Mouse (Mus musculus): ENCODE data around the gene Wfdc2. TPM values are rescaled to one million over a fixed set of nuclear protein-coding genes. Genes with fewer than 3 reads are reported as not detected.

The Wfdc2 gene
- polyA plus RNA-seq, 1 experiment from 2014 or later = 1.4 TPM

DNA sequence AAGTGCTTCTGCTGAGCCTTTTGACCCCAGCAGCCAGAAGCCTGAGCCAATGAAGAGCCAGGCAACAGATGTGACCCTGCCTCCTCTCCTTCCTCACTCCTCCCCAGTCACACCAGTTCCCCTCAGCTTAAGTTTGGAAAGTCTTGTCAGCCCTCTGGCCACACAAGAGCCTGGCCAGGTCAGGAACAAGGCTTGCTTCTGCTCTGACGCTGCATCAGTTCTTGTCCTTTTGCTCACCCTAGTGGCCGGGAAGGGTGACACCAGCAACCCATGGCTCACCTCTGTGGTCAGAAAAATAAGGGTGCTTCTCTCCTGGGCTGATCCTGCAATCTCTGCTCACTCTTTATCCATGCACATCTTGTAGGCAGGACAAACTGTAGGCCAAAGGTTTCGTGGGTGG, 41.4 kb upstream of the Wfdc2 start:
- Histone ChIP-seq H3K4me1 (replicated peaks; ENCODE audit: control insufficient read depth, insufficient read depth, low read length) (no peaks in the 10 kb centered on the region; the same call in 1 of the 2 replicates), H3K27ac (ENCODE audit: low read length) (no peak overlapping the region), H3K9me3 (ENCODE audit: control insufficient read depth, low read length) (no peaks in the 10 kb centered on the region), H3K4me2 (ENCODE audit: low read length) (no peak overlapping the region), H3K36me3 (ENCODE audit: control insufficient read depth, insufficient read depth) (no peaks in the 10 kb centered on the region), H3K27me3 (replicated peaks; ENCODE audit: control insufficient read depth, insufficient read depth, low read length) (no peaks in the 10 kb centered on the region), H3K4me3 (replicated peaks; ENCODE audit: low read length) (no peak overlapping the region), H3K9ac (replicated peaks; ENCODE audit: low read depth, low read length) (no peak overlapping the region)
- WGBS = 15% methylated on average over 3 of the region's 3 CpGs
- ATAC-seq = no peak

GRCm38 (mm10) chr2:164521841-164522240, 40.4 kb upstream of the Wfdc2 start:
- Histone ChIP-seq H3K27me3 (replicated peaks; ENCODE audit: control insufficient read depth, insufficient read depth, low read length) (no peaks in the 10 kb centered on the region), H3K4me3 (replicated peaks; ENCODE audit: low read length) (no peak overlapping the region), H3K27ac (ENCODE audit: low read length) (no peak overlapping the region), H3K9ac (replicated peaks; ENCODE audit: low read depth, low read length) (no peak overlapping the region), H3K4me2 (ENCODE audit: low read length) (peak overlapping the region; percentile 1; the same call in 1 of the 2 replicates), H3K36me3 (ENCODE audit: control insufficient read depth, insufficient read depth) (no peaks in the 10 kb centered on the region), H3K4me1 (replicated peaks; ENCODE audit: control insufficient read depth, insufficient read depth, low read length) (no peaks in the 10 kb centered on the region; the same call in 1 of the 2 replicates), H3K9me3 (ENCODE audit: control insufficient read depth, low read length) (no peaks in the 10 kb centered on the region)
- ATAC-seq = no peak
- 13% methylated on average over 11 of the region's 11 CpGs for WGBS

- no peak for ATAC-seq
- no peak overlapping the region for H3K4me2 ChIP-seq (ENCODE audit: low read length)
- no peak overlapping the region for H3K4me3 ChIP-seq (replicated peaks; ENCODE audit: low read length)
- no peak overlapping the region for H3K9ac ChIP-seq (replicated peaks; ENCODE audit: low read depth, low read length)
- H3K9me3 ChIP-seq (ENCODE audit: control insufficient read depth, low read length) = no peaks in the 10 kb centered on the region
- H3K4me1 ChIP-seq (replicated peaks; ENCODE audit: control insufficient read depth, insufficient read depth, low read length) = no peaks in the 10 kb centered on the region; the same call in 1 of the 2 replicates
- H3K27ac ChIP-seq (ENCODE audit: low read length) = no peak overlapping the region
- 23% methylated on average over 8 of the region's 8 CpGs for WGBS
- no peaks in the 10 kb centered on the region for H3K27me3 ChIP-seq (replicated peaks; ENCODE audit: control insufficient read depth, insufficient read depth, low read length)
- no peaks in the 10 kb centered on the region for H3K36me3 ChIP-seq (ENCODE audit: control insufficient read depth, insufficient read depth)
These were observed 39.9 kb upstream of the Wfdc2 start for GRCm38 (mm10) chr2:164522280-164522679.

DNA sequence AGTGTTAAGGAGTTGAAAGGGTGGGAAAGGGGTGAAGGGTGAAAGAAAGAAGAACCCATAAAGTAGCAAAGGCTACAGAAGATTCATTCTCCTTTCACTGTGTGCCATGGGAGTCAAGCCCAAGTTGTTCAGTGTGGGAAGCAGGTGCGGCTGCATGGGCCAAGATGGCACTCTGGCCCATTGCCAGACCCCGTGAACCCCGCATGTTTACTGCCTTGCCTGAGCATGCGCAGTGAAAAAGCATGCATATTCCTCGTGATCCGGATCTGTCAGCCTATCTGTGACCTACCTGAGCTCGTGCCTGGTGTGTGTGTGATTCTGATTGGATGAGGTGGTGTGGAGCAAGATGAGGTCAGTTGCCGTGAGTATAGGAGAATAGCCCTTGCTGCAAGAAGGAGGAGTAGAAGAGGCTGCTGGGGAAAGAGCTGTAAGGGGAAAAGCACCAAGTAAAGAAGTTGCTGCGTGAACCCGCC, 38.9 kb upstream of the Wfdc2 start:
- no peak overlapping the region for H3K27ac ChIP-seq (ENCODE audit: low read length)
- WGBS = 76% methylated on average over 10 of the region's 10 CpGs

GRCm38 (mm10) chr2:164528557-164528956, 33.7 kb upstream of the Wfdc2 start:
- Histone ChIP-seq H3K4me1 (replicated peaks; ENCODE audit: control insufficient read depth, insufficient read depth, low read length) (no peaks in the 10 kb centered on the region), H3K36me3 (ENCODE audit: control insufficient read depth, insufficient read depth) (no peaks in the 10 kb centered on the region), H3K27me3 (replicated peaks; ENCODE audit: control insufficient read depth, insufficient read depth, low read length) (no peaks in the 10 kb centered on the region), H3K9ac (replicated peaks; ENCODE audit: low read depth, low read length) (no peak overlapping the region), H3K4me2 (ENCODE audit: low read length) (no peak overlapping the region), H3K9me3 (ENCODE audit: control insufficient read depth, low read length) (no peaks in the 10 kb centered on the region), H3K27ac (ENCODE audit: low read length) (no peak overlapping the region), H3K4me3 (replicated peaks; ENCODE audit: low read length) (no peak overlapping the region)
- ATAC-seq = no peak
- 70% methylated on average over 5 of the region's 5 CpGs for WGBS

More for the DNA sequence above, 38.9 kb upstream of the Wfdc2 start:
- no peaks in the 10 kb centered on the region for H3K9me3 ChIP-seq (ENCODE audit: control insufficient read depth, low read length)
- H3K4me2 ChIP-seq (ENCODE audit: low read length) = no peak overlapping the region
- no peak for ATAC-seq
- H3K27me3 ChIP-seq (replicated peaks; ENCODE audit: control insufficient read depth, insufficient read depth, low read length) = no peaks in the 10 kb centered on the region
- H3K4me3 ChIP-seq (replicated peaks; ENCODE audit: low read length) = no peak overlapping the region
- H3K4me1 ChIP-seq (replicated peaks; ENCODE audit: control insufficient read depth, insufficient read depth, low read length) = no peaks in the 10 kb centered on the region; the same call in 1 of the 2 replicates
- H3K9ac ChIP-seq (replicated peaks; ENCODE audit: low read depth, low read length) = no peak overlapping the region
- no peaks in the 10 kb centered on the region for H3K36me3 ChIP-seq (ENCODE audit: control insufficient read depth, insufficient read depth)

GRCm38 (mm10) chr2:164531169-164531568, 31.0 kb upstream of the Wfdc2 start:
- Histone ChIP-seq H3K27me3 (replicated peaks; ENCODE audit: control insufficient read depth, insufficient read depth, low read length) (no peaks in the 10 kb centered on the region), H3K9me3 (ENCODE audit: control insufficient read depth, low read length) (no peaks in the 10 kb centered on the region), H3K36me3 (ENCODE audit: control insufficient read depth, insufficient read depth) (no peaks in the 10 kb centered on the region), H3K4me1 (replicated peaks; ENCODE audit: control insufficient read depth, insufficient read depth, low read length) (no peaks in the 10 kb centered on the region), H3K27ac (ENCODE audit: low read length) (no peak overlapping the region), H3K4me3 (replicated peaks; ENCODE audit: low read length) (no peak overlapping the region), H3K4me2 (ENCODE audit: low read length) (no peak overlapping the region), H3K9ac (replicated peaks; ENCODE audit: low read depth, low read length) (no peak overlapping the region)
- 5% methylated on average over 3 of the region's 3 CpGs for WGBS
- ATAC-seq = no peak

- H3K36me3 ChIP-seq (ENCODE audit: control insufficient read depth, insufficient read depth) = no peaks in the 10 kb centered on the region
- no peak for ATAC-seq
- 73% methylated on average over 10 of the region's 10 CpGs for WGBS
These were observed 27.9 kb upstream of the Wfdc2 start for GRCm38 (mm10) chr2:164534315-164534714.

DNA sequence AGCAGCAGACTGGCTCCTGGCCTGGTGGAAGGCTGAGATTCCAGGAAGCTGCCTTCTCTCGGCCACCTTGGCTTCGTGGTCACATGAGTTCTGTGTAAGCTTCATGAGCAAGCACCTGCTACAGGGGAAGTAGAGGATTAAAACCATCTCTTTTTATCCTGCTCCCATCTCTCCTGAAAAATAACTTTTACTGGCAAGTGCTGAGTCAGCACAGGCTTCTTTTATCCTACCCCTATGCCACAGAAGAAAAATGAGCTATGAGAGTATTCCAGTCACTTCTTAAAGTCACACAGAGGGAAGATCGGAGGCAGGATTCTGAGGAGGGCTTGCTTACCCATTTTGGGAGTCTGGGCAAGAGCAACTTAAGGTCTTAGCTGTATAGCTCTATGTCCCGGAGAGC, 25.2 kb upstream of the Wfdc2 start:
- H3K9ac ChIP-seq (replicated peaks; ENCODE audit: low read depth, low read length) = no peak overlapping the region
- no peak overlapping the region for H3K4me2 ChIP-seq (ENCODE audit: low read length)
- no peaks in the 10 kb centered on the region for H3K27me3 ChIP-seq (replicated peaks; ENCODE audit: control insufficient read depth, insufficient read depth, low read length)
- H3K36me3 ChIP-seq (ENCODE audit: control insufficient read depth, insufficient read depth) = no peaks in the 10 kb centered on the region
- H3K4me1 ChIP-seq (replicated peaks; ENCODE audit: control insufficient read depth, insufficient read depth, low read length) = no peaks in the 10 kb centered on the region
- no peak overlapping the region for H3K4me3 ChIP-seq (replicated peaks; ENCODE audit: low read length)
- 85% methylated on average over 4 of the region's 4 CpGs for WGBS
- H3K9me3 ChIP-seq (ENCODE audit: control insufficient read depth, low read length) = no peaks in the 10 kb centered on the region
- H3K27ac ChIP-seq (ENCODE audit: low read length) = no peak overlapping the region
- ATAC-seq = no peak

More at GRCm38 (mm10) chr2:164534315-164534714, 27.9 kb upstream of the Wfdc2 start:
- Histone ChIP-seq H3K4me2 (ENCODE audit: low read length) (no peak overlapping the region), H3K9me3 (ENCODE audit: control insufficient read depth, low read length) (no peaks in the 10 kb centered on the region), H3K9ac (replicated peaks; ENCODE audit: low read depth, low read length) (no peak overlapping the region), H3K4me1 (replicated peaks; ENCODE audit: control insufficient read depth, insufficient read depth, low read length) (no peaks in the 10 kb centered on the region), H3K27me3 (replicated peaks; ENCODE audit: control insufficient read depth, insufficient read depth, low read length) (no peaks in the 10 kb centered on the region), H3K27ac (ENCODE audit: low read length) (no peak overlapping the region), H3K4me3 (replicated peaks; ENCODE audit: low read length) (no peak overlapping the region)

- H3K4me2 ChIP-seq (ENCODE audit: low read length) = no peak overlapping the region
- no peak overlapping the region for H3K4me3 ChIP-seq (replicated peaks; ENCODE audit: low read length)
- H3K4me1 ChIP-seq (replicated peaks; ENCODE audit: control insufficient read depth, insufficient read depth, low read length) = no peaks in the 10 kb centered on the region
- H3K27ac ChIP-seq (ENCODE audit: low read length) = no peak overlapping the region
- no peaks in the 10 kb centered on the region for H3K9me3 ChIP-seq (ENCODE audit: control insufficient read depth, low read length)
- H3K27me3 ChIP-seq (replicated peaks; ENCODE audit: control insufficient read depth, insufficient read depth, low read length) = no peaks in the 10 kb centered on the region
- H3K36me3 ChIP-seq (ENCODE audit: control insufficient read depth, insufficient read depth) = no peaks in the 10 kb centered on the region
- WGBS = 36% methylated on average over 8 of the region's 8 CpGs
- no peak for ATAC-seq
- no peak overlapping the region for H3K9ac ChIP-seq (replicated peaks; ENCODE audit: low read depth, low read length)
These were observed 21.4 kb upstream of the Wfdc2 start for GRCm38 (mm10) chr2:164540652-164541427.

All from forebrain, embryonic 16.5 days (tissue).